Mouse (Mus musculus) spleen, adult 2 months (tissue): ENCODE data around the gene Xpnpep2. TPM values are rescaled to one million over a fixed set of nuclear protein-coding genes. Genes with fewer than 3 reads are reported as not detected.

Source experiments
- DNase-seq, 2 experiments: peaks; one replicate each; pipeline versions ENCODE4 v3.0.0 to v3.0.0-alpha.2; 2012 to 2021; ENCODE audit warnings: low spot score in 2 of 2, low read depth in 1 of 2
- H3K27ac ChIP-seq: fragments of 200-500 bp; 2 replicates; pipeline ENCODE4 v1.5.1; 2012; ENCODE audit warnings: low read length, inconsistent platforms; ENCODE audit not compliant: insufficient read depth
- H3K27me3 ChIP-seq: fragments of 200-500 bp; 2 replicates; pipeline ENCODE4 v1.6.1; 2012; ENCODE audit warnings: mild to moderate bottlenecking, moderate library complexity, low read length, inconsistent platforms; ENCODE audit not compliant: control insufficient read depth, insufficient read depth
- H3K36me3 ChIP-seq: fragments of 200-500 bp; 2 replicates; pipeline ENCODE4 v1.6.1; 2012; ENCODE audit warnings: mild to moderate bottlenecking, low read length, inconsistent platforms; ENCODE audit not compliant: control insufficient read depth, insufficient read depth
- H3K4me1 ChIP-seq: fragments of 200-500 bp; 2 replicates; pipeline ENCODE4 v1.6.1; 2011; ENCODE audit warnings: inconsistent platforms; ENCODE audit not compliant: control insufficient read depth, insufficient read depth, insufficient read length
- H3K4me3 ChIP-seq: fragments of 200-500 bp; 2 replicates; pipeline ENCODE4 v1.5.1; 2011; ENCODE audit warnings: mild to moderate bottlenecking, inconsistent platforms; ENCODE audit not compliant: insufficient read depth, insufficient read length; ENCODE audit errors: extremely low read depth
- CTCF ChIP-seq: fragments of 200-500 bp; IDR thresholded peaks from 2 replicates; pipeline ENCODE4 v1.5.1; 2011; ENCODE audit warnings: mild to moderate bottlenecking, inconsistent platforms; ENCODE audit not compliant: insufficient read depth, insufficient read length, insufficient replicate concordance; ENCODE audit errors: extremely low read depth
- POLR2A ChIP-seq: fragments of 200-500 bp; IDR thresholded peaks from 2 replicates; pipeline ENCODE4 v1.6.1; 2011; ENCODE audit warnings: low read depth, low read length, inconsistent platforms
- WGBS: fragments of 180-500 bp; shearing (Covaris S2); methylation state at CpG from one replicate; pipeline ENCODE4 v1.1.7; 2018; 5-methylcytosine and 5-hydroxymethylcytosine counted together
- polyA plus RNA-seq: library from polyadenylated mRNA; depleted of rRNA; stranded (reverse); fragments of >200 nt; gene quantifications from 2 replicates; pipeline ENCODE4 v1.2.3, GENCODE M21; 2012; rRNA removed

Xpnpep2 gene
- 0.05 and 0.08 TPM in 2 replicates for polyA plus RNA-seq

DNA sequence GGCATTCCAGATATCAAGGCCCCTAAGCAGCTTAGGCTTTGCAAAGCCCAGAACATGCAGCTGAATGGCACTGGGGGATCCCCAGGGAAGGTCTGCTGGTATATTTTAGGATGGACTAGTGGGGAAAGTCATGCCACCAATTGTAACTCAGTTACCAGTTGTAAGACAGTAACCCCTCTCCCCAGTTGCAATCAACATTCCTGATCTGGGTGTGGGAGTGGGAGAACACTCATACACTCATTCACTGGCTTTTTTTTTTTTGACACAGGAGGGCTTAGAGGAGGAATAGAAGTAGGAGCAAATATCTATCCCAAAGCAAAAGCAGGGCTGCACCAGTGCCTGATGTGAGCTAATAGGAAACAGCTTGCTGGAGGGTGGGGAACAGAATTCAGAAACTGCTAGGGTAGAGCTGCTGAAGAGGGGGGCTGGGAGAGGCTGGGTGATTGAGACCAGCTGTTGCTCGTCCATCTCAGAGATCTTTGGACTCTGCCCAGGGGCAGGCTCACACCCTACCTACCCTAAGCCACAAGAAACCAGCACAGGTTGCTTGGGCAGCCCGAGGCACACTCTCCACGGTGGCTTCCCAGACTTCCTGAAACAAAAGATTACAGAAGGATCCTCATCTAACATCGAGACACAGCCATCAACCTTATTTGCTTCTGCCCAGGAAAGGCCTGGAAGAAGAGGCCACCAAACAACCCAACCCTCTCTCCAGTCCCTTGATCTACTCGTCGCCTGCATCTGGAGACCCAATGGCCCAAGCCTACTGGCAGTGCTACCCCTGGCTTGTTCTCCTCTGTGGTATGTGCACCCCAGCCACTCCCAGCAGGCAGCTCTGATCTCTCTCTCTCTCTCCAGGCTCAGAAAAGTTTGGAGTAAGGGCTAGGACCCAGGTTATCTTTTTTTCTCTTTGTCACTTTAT is at the start of gene Xpnpep2:
Gene Xpnpep2, plus strand, starts transcription at position 332 of the 922 bp plus-strand sequence.
- H3K4me3 ChIP-seq: no peak within 1 kb of the TSS
- WGBS: 66% methylated on average over 6 of the region's 6 CpGs
- H3K36me3 ChIP-seq: no peaks in the 10 kb centered on the region
- no peaks in the 10 kb centered on the region for H3K27me3 ChIP-seq
- TF ChIP-seq POLR2A: no peak
- no peak for TF ChIP-seq CTCF
- H3K4me1 ChIP-seq: no peaks in the 10 kb centered on the region
- DNase-seq: no peak
- H3K27ac ChIP-seq: no peak within 1 kb of the TSS

DNA sequence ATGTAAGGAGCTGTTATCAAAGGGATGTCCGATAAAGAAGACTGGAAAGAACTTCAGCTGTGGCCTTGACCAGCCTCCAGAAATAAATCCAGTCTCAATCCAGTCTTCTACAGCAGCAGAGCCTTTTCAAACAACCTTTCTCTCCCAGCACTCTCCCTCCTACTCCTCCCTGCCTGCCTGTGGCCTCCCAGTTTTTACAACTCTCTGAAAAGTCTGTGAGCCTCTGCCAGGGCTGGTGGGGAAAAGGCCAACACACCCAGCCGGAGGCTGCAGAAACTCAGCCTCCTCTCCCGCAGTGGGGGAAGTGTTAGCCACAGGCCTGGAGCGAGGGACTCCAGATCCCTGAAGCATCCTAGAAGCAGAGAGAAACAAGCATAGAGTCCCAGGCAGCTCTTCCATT is 46.0 kb upstream of the Xpnpep2 start:
- no peak for DNase-seq

DNA sequence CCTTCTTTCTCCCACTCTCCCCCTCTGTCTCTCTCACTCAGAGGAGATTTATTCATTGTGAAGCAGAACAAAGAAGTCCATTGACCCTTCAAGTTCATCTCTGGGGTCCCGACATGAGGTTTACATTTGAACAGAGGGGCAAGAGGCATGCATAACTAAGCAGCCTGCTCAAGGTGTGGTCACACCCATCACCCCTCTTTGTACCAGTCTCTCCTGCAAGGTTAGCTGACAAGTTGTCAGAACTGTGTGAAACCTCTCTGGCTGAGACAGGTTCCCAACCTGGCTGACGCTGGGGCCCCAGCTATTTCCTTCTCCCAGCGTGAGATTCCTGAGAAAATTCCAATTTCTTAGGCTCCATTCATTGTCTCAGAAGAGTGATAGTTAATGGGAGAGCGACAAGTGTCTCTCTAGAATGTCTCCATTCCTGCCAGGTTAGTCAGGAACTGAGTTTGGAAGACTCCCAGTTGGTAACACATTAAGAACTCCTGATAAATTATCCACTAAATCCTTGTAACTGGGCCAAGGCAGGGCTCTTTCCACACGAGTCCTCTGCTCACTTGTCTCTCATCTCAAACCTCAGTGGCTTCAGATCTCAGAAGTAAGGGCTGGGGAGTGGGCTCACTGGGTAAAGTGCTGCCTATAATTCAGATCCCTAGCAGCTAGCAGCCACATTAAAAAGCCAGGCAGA is 44.2 kb upstream of the Xpnpep2 start:
- 65% methylated on average over 5 of the region's 5 CpGs for WGBS
- Histone ChIP-seq H3K36me3 (no peaks in the 10 kb centered on the region), H3K27me3 (no peaks in the 10 kb centered on the region), H3K4me3 (no peak overlapping the region), H3K4me1 (no peaks in the 10 kb centered on the region), H3K27ac (no peak overlapping the region)
- TF ChIP-seq CTCF (no peak), POLR2A (no peak)
- no peak for DNase-seq

More for the DNA sequence above, 46.0 kb upstream of the Xpnpep2 start:
- Histone ChIP-seq H3K36me3 (no peaks in the 10 kb centered on the region), H3K27ac (no peak overlapping the region), H3K4me1 (no peaks in the 10 kb centered on the region), H3K27me3 (no peaks in the 10 kb centered on the region), H3K4me3 (no peak overlapping the region)
- TF ChIP-seq POLR2A: no peak
- 89% methylated on average over 4 of the region's 4 CpGs for WGBS

DNA sequence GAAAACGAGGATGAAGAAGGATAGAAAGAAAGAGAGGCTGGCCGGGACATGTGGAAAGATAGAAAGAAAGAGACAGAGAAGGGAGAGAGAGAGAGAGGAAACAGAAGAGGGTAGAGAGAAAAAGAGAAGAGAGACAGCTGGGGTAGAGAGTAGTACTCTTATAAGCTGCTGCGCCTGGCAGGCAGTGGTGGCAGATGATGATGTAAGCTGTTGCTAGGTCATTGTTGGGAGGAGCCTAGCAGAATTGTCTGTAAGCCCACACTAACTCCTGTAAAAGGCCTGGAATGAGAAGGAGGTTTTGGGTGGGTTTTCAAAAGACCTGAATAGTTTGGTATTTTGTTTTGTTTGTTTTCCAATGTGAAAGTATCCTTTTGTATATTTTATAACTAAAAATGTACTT is 41.6 kb upstream of the Xpnpep2 start:
- DNase-seq: no peak
- TF ChIP-seq CTCF (no peak), POLR2A (no peak)
- Histone ChIP-seq H3K4me1 (no peaks in the 10 kb centered on the region), H3K27me3 (no peaks in the 10 kb centered on the region), H3K4me3 (no peak overlapping the region), H3K27ac (no peak overlapping the region), H3K36me3 (no peaks in the 10 kb centered on the region)
- 73% methylated on average over 3 of the region's 3 CpGs for WGBS

DNA sequence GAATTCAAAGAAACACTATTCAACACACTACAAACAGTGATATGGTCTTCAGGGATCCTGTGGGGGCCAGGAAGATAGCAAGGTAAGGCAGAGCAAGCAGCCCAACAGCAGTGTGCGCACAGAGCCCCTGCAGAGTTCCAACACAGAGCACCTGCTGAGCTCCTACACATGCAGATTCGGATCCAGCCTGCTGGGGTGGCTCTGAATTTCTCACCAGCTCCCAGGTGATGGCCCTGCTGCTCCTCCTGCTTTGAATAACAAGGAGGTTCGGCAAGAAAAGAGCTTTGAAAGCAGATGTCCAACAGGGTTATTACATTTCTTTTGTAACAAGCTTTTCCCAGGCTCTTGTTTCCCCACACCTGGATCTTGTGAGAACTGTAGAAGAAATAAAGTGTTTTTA is 36.6 kb upstream of the Xpnpep2 start:
- TF ChIP-seq CTCF: no peak
- TF ChIP-seq POLR2A: no peak
- Histone ChIP-seq H3K4me3 (no peak overlapping the region), H3K27ac (no peak overlapping the region), H3K36me3 (no peaks in the 10 kb centered on the region), H3K4me1 (no peaks in the 10 kb centered on the region), H3K27me3 (no peaks in the 10 kb centered on the region)
- 57% methylated on average over 3 of the region's 3 CpGs for WGBS
- DNase-seq: no peak

DNA sequence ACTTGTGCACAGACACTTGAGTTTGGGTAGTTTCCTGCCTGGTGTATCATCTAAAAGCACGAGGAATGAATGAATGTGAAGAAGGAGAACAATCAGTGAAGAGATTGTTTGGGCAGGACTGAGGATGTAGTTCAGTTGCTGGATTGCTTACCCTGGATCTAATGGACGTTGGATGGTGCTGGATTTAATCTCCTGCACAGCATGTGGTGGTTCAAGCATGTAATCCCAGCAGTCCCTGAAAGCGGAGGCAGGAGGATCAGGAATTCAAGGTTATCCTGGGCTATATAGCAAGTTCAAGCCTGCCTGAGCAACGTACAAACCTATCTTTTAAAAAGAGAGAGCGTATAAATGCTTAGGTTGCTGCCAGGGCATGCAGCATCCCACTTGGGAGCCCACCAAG is 36.1 kb upstream of the Xpnpep2 start:
- Histone ChIP-seq H3K27me3 (no peaks in the 10 kb centered on the region), H3K4me3 (no peak overlapping the region), H3K27ac (no peak overlapping the region), H3K4me1 (no peaks in the 10 kb centered on the region), H3K36me3 (no peaks in the 10 kb centered on the region)
- TF ChIP-seq CTCF: no peak
- TF ChIP-seq POLR2A: no peak
- WGBS: 68% methylated on average over 5 of the region's 5 CpGs
- DNase-seq: no peak

DNA sequence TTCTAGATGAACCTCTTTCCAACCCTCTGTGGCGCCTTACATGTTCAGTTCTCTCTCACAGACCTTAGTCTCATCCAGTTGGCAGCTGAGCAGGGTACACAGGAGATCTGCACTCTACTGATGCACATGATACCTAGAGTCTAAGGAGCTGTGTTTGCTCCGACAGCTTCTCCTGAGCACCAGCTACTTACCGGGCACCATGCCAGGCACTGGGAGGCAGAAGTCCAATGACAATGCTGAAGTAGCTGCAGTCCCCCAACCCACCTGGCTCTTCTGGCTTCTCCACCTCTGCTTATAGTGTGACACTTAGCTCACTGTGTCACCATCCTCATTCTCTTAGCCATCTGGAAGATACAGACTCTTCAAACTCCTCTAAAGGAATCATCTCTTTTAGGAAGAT is 33.8 kb upstream of the Xpnpep2 start:
- no peaks in the 10 kb centered on the region for H3K36me3 ChIP-seq

More for the DNA sequence above, 33.8 kb upstream of the Xpnpep2 start:
- TF ChIP-seq POLR2A: no peak
- no peak for TF ChIP-seq CTCF
- no peak for DNase-seq
- no peaks in the 10 kb centered on the region for H3K4me1 ChIP-seq
- no peak overlapping the region for H3K27ac ChIP-seq
- 89% methylated on average over 3 of the region's 3 CpGs for WGBS
- H3K4me3 ChIP-seq: no peak overlapping the region
- H3K27me3 ChIP-seq: no peaks in the 10 kb centered on the region
